Mouse (Mus musculus) megakaryocyte, embryonic 14.5 days (primary cell): Measurements from ENCODE around the gene Usp31.

Source experiments
- FLI1 ChIP-seq: IDR thresholded peaks from 2 replicates; pipeline ENCODE4 v1.6.1; 2012; ENCODE audit warnings: low read length, inconsistent platforms, mixed read lengths
- GATA1 ChIP-seq: IDR thresholded peaks from 3 replicates; pipeline ENCODE4 v1.6.1; 2012; ENCODE audit warnings: mixed read lengths, low read length, inconsistent platforms, borderline replicate concordance

- TF ChIP-seq GATA1 (no peak), FLI1 (no peak)
Observed at GRCm38 (mm10) chr7:121634236-121634635, 72.8 kb downstream of the Usp31 start.
